Mouse (Mus musculus) liver, embryonic 11.5 days (tissue): ENCODE measurements around the gene Olfr578. TPM values are rescaled to one million over a fixed set of nuclear protein-coding genes. Genes with fewer than 3 reads are reported as not detected.
A peak's percentile ranks its signal among the peaks of the same experiment; 100 is the strongest.

Experiments
- ATAC-seq: fragments of 200-750 bp; cut with Nextera tagmentation; replicated peaks from 2 replicates; pipeline ENCODE4 v1.8.0; 2017; ENCODE audit warnings: moderate number of reproducible peaks, mild to moderate bottlenecking, moderate TSS enrichment, moderate library complexity; ENCODE audit not compliant: low FRiP score
- DNase-seq: peaks from one replicate; pipeline ENCODE4 v3.0.0-alpha.2; 2017; ENCODE audit warnings: low spot score
- H3K27ac ChIP-seq: fragments of 300-500 bp; sonication (generic); 2 replicates; pipeline ENCODE4 v1.5.1; 2014; ENCODE audit warnings: mild to moderate bottlenecking, low read depth, low read length, control low read depth
- H3K27me3 ChIP-seq: fragments of 300-500 bp; sonication (generic); replicated peaks from 2 replicates; pipeline ENCODE4 v1.6.1; 2014; ENCODE audit warnings: low read length, mixed read lengths; ENCODE audit not compliant: control insufficient read depth, insufficient read depth
- H3K36me3 ChIP-seq: fragments of 300-500 bp; sonication (generic); 2 replicates; pipeline ENCODE4 v1.6.1; 2014; ENCODE audit warnings: mild to moderate bottlenecking, low read length, moderate library complexity, mixed read lengths; ENCODE audit not compliant: control insufficient read depth, insufficient read depth
- H3K4me1 ChIP-seq: fragments of 300-500 bp; sonication (generic); replicated peaks from 2 replicates; pipeline ENCODE4 v1.6.1; 2014; ENCODE audit warnings: low read length, mixed read lengths; ENCODE audit not compliant: control insufficient read depth, insufficient read depth
- H3K4me2 ChIP-seq: fragments of 300-500 bp; sonication (generic); 2 replicates; pipeline ENCODE4 v1.6.1; 2014; ENCODE audit warnings: mild to moderate bottlenecking, control low read depth, moderate library complexity
- H3K4me3 ChIP-seq: fragments of 300-500 bp; sonication (generic); 2 replicates; pipeline ENCODE4 v1.5.1; 2014; ENCODE audit warnings: low read depth, low read length, control low read depth
- H3K9ac ChIP-seq: fragments of 300-500 bp; sonication (generic); 2 replicates; pipeline ENCODE4 v1.6.1; 2014; ENCODE audit warnings: low read depth, low read length, control low read depth
- H3K9me3 ChIP-seq: fragments of 300-500 bp; sonication (generic); 2 replicates; pipeline ENCODE4 v1.6.1; 2016; ENCODE audit warnings: low read length, inconsistent platforms, mixed read lengths; ENCODE audit not compliant: control insufficient read depth
- WGBS: fragments of 180-500 bp; shearing (Covaris S2); extraction: QIAGEN DNeasy Blood & Tissue Kit; methylation state at CpG from one replicate; pipeline ENCODE4 v1.1.7; 2014; 5-methylcytosine and 5-hydroxymethylcytosine counted together
- polyA plus RNA-seq: library from polyadenylated mRNA; unstranded; fragments of >200 nt; fragmentation: Nextera tagmentation; extraction: Ambion mirVana; gene quantifications from 2 replicates; pipeline ENCODE4 v1.2.1, GENCODE M21; 2014

Olfr578 gene
- polyA plus RNA-seq, 1 experiment from 2014 or later: not detected

DNA sequence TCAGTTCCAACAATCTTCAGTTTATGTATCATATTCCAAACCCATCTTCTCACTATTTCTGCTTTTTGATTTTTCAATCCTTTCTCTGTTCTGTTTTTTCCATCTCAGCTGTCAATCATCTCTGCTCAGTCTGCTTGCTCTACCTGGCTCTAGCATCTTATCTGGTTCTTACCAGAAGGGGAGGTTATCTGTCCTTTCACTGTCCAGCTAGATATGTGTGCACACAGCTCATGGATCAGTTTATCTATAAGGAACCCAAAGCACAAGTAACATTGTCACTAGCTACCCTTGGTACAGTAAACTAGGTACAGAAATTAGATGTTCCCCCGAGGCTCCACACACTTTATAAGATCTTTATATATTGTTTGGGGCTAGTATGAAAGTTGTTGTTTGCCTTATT lies 45.7 kb downstream of the Olfr578 start:
- DNase-seq (no peak), ATAC-seq (peak; percentile 86)
- Histone ChIP-seq H3K4me2 (no peak overlapping the region), H3K27ac (no peak overlapping the region), H3K27me3 (no peaks in the 10 kb centered on the region), H3K36me3 (no peaks in the 10 kb centered on the region), H3K4me1 (no peaks in the 10 kb centered on the region), H3K9ac (no peak overlapping the region), H3K4me3 (no peak overlapping the region), H3K9me3 (no peaks in the 10 kb centered on the region)
- 62% methylated on average over 1 of the region's 1 CpGs for WGBS

DNA sequence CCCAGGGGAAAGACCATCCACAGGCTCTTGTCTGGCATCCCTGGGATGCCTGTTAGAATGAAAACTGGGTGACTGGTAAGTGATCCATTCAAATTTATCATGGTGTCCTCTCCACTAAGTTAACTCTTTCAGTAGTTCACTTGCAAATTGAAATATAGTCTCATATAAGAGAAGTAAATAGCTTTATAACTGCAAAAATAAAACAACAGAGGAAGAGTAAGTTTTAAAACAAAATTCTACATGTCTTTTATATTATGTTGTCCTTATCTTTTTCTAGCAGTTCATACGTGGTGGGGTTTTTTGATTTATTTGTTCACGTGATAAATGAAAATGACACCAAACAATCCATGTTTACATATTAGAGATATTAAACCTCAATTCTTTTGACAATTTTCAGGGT lies 46.6 kb downstream of the Olfr578 start, which contains the start of gene Olfr573-ps1:
Gene Olfr573-ps1 (minus strand): TSS at position 101 of the 400 bp plus-strand sequence.
- 87% methylated on average over 2 of the region's 2 CpGs for WGBS
- Histone ChIP-seq H3K9ac (no peak within 1 kb of the TSS), H3K9me3 (no peaks in the 10 kb centered on the region), H3K4me1 (no peaks in the 10 kb centered on the region), H3K27ac (no peak within 1 kb of the TSS), H3K27me3 (no peaks in the 10 kb centered on the region), H3K4me2 (no peak within 1 kb of the TSS), H3K4me3 (no peak within 1 kb of the TSS), H3K36me3 (no peaks in the 10 kb centered on the region)
- DNase-seq (no peak), ATAC-seq (no peak)

Other genes with a start within 250 kb of the Olfr578 start
- not detected in 2 replicates for gene Olfr560, start 230.0 kb downstream of the Olfr578 start, polyA plus RNA-seq
- gene Olfr78, start 229.9 kb downstream of the Olfr578 start, polyA plus RNA-seq: not detected in 2 replicates
- not detected in 2 replicates for gene Olfr561, start 218.1 kb downstream of the Olfr578 start, polyA plus RNA-seq
- not detected in 2 replicates for gene Olfr564, start 185.8 kb downstream of the Olfr578 start, polyA plus RNA-seq
- gene Olfr566, start 130.6 kb downstream of the Olfr578 start, polyA plus RNA-seq: not detected in 2 replicates
- gene Olfr568, start 112.2 kb downstream of the Olfr578 start, polyA plus RNA-seq: not detected in 2 replicates
- not detected in 2 replicates for gene Olfr569, start 98.4 kb downstream of the Olfr578 start, polyA plus RNA-seq
- not detected in 2 replicates for gene Olfr570, start 94.7 kb downstream of the Olfr578 start, polyA plus RNA-seq
- not detected in 2 replicates for gene Olfr571, start 71.8 kb downstream of the Olfr578 start, polyA plus RNA-seq
- not detected in 2 replicates for gene Olfr572, start 64.9 kb downstream of the Olfr578 start, polyA plus RNA-seq
- gene Olfr573-ps1, start 46.7 kb downstream of the Olfr578 start, polyA plus RNA-seq: not detected in 2 replicates
- not detected in 2 replicates for gene Olfr574, start 40.9 kb downstream of the Olfr578 start, polyA plus RNA-seq
- gene Olfr575, start 30.5 kb downstream of the Olfr578 start, polyA plus RNA-seq: not detected in 2 replicates
- gene Olfr576, start 26.7 kb downstream of the Olfr578 start, polyA plus RNA-seq: not detected in 2 replicates
- gene Olfr577, start 13.4 kb downstream of the Olfr578 start, polyA plus RNA-seq: not detected in 2 replicates
- not detected in 2 replicates for gene Olfr582, start 48.7 kb upstream of the Olfr578 start, polyA plus RNA-seq
- gene Olfr583, start 62.0 kb upstream of the Olfr578 start, polyA plus RNA-seq: not detected in 2 replicates
- gene Olfr584, start 92.6 kb upstream of the Olfr578 start, polyA plus RNA-seq: not detected in 2 replicates
- not detected in 2 replicates for gene Olfr585, start 108.4 kb upstream of the Olfr578 start, polyA plus RNA-seq
- gene Olfr586, start 136.3 kb upstream of the Olfr578 start, polyA plus RNA-seq: not detected in 2 replicates
- gene Olfr588-ps1, start 151.6 kb upstream of the Olfr578 start, polyA plus RNA-seq: not detected in 2 replicates
- not detected in 2 replicates for gene Olfr589, start 167.0 kb upstream of the Olfr578 start, polyA plus RNA-seq
- gene Olfr591, start 189.0 kb upstream of the Olfr578 start, polyA plus RNA-seq: not detected in 2 replicates
- gene Olfr592, start 195.5 kb upstream of the Olfr578 start, polyA plus RNA-seq: not detected in 2 replicates
- not detected in 2 replicates for gene Olfr593, start 222.5 kb upstream of the Olfr578 start, polyA plus RNA-seq
- gene Olfr594, start 227.7 kb upstream of the Olfr578 start, polyA plus RNA-seq: not detected in 2 replicates